Mouse (Mus musculus): ENCODE measurements around the gene Zfp36l2.

Gene Zfp36l2

DNA sequence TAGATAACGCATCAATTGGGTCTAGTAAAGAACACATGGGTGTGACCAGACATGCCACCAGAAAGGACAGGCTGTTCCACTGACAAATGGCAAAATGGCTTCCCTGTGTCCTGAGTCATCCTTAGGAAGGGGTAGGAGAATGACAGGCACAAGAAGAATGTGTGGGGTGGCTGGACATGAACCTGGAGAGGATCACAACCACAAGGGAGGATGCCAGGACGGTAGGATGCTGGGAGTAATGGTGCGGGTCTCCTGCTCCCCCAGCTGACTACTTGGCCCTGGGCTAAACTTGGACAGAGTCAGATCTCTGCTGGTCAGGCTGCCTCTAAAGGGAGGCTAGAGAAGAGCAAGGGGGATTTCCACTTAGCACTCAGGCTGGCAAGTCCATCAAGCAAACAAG lies 8.1 kb upstream of the Zfp36l2 start:
- in situ Hi-C loops (cut with MseI, MboI) = loop anchor here (10.0 to 25.0 kb wide), 2 partner anchors 159 to 161 kb away; no protein-coding TSS in a partner anchor

DNA sequence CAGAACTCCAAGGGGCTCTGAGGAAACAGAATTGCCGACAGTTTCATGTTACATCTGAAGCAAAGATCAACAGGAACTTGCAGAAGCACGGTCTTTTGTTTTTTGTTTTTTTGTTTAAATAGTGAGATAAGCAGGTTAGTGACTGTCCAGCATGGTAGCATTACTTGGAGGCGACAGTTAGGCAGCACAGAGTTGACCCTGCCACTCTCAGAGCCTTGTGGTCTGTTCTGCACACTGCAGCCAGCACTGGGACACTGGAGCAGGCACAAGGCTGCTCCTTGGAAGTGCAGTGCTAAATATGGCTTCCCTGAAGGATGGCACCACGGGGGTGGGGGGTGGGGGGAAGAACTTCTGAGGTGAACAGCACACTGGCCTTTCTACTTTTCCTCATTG lies 7.3 kb upstream of the Zfp36l2 start:
- in situ Hi-C loops (cut with MseI, MboI) = loop anchor here (10.0 to 25.0 kb wide), 2 partner anchors 158 to 160 kb away; no protein-coding TSS in a partner anchor

DNA sequence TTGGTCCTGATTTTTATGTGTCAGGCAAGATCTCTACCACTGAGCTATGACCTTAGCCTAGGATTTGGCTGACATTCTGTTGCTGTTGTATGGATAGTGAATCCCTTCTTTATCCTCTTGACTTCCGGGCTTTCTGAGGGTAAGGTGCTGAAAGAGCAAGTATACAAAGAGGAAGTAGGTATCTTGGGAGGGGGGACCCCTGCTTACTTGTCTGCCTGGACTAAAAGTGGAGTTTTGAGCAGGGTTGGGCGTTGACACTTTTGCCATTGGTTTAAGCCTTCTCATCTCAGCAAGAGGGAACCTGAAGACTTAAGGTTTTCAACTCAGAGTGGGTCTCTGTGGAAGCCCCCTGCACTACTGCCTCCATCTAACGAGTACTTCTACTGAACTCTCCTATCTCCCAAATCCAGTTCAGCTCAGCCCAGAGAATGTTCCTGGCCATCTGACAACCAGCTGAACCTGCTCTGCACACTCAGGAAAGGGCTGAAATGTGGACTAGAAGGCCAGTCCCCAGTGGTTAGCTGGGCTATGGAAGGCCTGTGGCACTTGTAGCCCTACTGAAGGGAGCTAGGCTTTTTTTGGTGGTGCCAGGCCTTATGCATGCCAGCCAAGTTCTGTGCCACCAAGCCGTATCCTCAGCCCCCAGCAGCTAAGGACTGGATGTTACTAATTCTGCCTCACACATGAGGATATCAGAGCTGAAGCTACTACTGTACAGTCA lies 6.7 kb upstream of the Zfp36l2 start:
- in situ Hi-C loops (cut with MseI, MboI) = loop anchor here (5.0 to 25.0 kb wide), 3 partner anchors 82 to 160 kb away; no protein-coding TSS in a partner anchor

DNA sequence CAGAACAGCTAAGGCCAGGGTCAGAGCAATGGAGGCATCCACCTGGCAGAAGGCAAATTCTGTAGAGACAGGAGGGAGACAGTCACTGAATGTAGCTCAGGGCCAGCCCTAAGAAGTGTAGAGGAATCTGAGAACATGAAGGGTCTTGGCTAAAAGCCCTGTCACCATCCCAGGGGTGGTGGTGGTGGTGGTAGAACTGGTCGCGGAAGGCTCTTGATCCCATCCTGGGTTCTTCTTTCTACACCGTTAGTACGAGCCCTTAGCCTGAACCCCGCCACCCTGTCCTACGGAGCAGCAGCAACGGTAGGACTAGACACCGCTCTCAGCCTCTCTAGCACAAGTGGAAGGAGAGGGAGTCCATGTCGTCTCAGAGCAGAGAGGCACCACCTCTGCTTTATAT lies 5.7 kb upstream of the Zfp36l2 start:
- in situ Hi-C loops (cut with MseI, MboI) = loop anchor here (5.0 to 25.0 kb wide), 3 partner anchors 81 to 159 kb away; no protein-coding TSS in a partner anchor

DNA sequence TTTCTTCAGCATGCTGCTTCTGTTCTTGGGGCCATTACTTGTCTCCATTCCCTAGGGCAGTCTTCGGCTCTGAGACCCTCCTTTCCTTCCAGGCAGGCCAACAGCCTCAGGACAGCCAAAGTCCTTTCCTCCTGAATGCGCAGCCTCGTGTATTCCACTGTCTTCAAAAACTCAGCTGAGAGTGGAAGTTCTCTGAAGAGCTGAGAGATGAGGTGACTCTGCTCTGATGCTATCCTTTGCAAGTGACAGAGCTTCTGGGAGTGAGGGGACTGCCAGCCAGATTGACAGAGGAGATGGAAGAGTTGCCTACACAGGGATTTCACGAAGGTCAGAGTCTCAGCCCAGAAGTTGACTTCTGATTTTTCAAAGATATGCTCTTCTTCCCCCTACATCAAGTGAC lies 4.2 kb upstream of the Zfp36l2 start:
- in situ Hi-C loops (cut with MseI, MboI) = loop anchor here (5.0 to 25.0 kb wide), 3 partner anchors 80 to 157 kb away; no protein-coding TSS in a partner anchor

DNA sequence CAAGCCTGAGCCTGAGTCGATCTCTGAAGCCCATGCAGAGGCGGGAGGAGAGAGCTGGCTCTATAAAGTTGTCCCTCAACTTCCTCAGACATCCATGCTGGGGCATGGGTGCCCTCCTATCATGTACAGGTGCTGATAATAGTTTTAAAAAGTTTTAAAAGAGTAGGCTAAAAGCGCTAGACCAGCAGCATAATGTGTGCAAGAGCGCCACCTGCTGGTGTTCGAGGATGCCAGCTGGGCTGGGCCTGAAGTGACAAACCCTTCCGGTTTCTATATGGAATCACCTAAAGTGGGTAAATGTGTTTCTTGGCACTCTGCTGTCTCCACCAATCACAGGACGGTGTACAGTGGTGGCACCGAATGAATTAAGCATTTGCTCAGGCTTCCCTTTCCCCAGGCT lies 3.1 kb upstream of the Zfp36l2 start:
- in situ Hi-C loops (cut with MseI, MboI) = loop anchor here (5.0 to 25.0 kb wide), 3 partner anchors 79 to 156 kb away; no protein-coding TSS in a partner anchor

DNA sequence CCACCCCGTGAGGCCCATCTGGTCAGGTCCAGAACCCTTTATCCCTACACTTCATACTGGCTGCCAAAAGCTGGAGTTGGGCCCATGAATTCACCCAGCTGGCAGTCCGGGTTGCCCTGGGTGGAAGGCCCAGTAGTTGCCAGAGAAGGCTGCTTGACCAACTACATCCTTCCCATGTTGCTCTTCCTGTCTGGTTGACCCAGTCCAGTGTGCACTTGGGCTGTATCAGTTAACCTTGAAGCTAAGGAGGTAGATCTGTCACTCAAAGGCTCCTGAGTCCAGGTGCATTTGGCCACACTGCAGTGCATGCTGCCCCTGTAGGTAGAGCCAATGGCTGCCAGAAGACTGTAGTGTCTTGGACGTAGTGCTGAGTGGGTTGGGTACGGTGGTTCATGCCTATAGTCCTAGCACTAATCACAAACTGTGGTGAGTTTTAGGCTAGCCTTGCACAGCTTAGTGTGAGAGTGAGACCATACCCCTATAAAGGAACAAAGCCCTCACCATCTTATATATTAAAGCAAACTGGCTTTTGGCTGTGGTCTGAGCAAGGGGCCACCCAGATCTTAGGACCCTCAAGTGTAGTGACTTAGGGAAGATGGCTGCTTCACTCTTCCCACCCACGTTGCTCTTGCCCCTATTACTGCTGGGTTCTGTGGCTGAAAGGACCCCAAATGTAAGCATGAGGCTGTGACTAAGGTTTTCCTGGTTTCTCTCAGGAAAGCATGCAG lies 1.5 kb upstream of the Zfp36l2 start:
- in situ Hi-C loops (cut with MseI, MboI) = loop anchor here in 1 of 2 experiments (25.0 kb wide), 1 partner anchor 152 kb away; no protein-coding TSS in a partner anchor

DNA sequence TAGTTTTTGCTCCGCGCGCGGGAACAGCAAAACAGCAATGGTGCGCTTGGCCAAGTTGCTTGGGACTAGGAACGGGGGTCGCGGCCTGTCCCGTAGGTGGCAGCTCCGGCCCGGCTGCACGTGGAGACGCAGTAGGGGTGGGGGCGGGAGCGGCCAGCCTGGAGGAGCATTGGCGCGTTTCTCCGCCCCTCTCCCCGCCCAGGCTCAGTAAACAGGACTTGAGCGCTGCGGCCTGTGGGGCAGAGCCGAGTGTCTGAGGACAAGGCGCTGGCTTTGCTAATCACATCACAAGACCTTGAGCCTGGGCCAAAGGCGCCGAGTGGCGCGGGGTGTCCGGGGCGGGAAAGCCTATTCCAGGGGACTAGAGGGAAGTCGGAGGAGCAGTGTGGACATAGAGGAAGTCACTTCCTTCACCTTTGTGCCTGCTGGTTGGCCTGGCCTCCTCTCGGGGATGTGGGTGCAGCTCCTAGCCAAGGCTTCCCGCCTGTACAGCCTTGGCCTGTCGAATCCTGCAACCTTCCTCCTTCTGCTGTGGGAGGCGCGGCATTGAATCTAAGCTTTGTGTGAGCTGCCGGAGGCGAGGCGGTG lies 721 bp upstream of the Zfp36l2 start:
- in situ Hi-C loops (cut with MseI, MboI) = loop anchor here in 1 of 2 experiments (25.0 kb wide), 1 partner anchor 151 kb away; no protein-coding TSS in a partner anchor

DNA sequence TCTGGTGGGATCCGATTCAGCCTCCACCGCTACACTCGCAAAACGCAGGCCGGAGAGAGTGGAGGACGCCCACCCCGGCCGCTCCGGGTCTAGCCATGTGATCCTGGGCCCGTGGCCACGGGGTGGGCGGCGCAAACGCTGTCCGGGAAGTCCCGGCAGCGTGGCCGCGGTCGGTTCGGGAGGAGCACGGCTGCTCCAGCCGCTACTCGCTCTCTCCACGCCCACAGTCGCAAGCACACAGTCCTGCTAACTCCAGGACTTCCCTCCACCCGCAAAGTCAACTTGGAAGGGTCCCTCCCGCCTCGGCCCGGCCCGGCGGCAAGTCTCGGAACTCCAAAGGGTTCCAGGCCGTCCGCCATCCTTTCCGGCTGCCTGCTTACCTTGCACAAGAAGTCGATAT lies 483 bp downstream of the Zfp36l2 start:
- in situ Hi-C loops (cut with MseI, MboI) = loop anchor here in 1 of 2 experiments (25.0 kb wide), 1 partner anchor 150 kb away; no protein-coding TSS in a partner anchor

DNA sequence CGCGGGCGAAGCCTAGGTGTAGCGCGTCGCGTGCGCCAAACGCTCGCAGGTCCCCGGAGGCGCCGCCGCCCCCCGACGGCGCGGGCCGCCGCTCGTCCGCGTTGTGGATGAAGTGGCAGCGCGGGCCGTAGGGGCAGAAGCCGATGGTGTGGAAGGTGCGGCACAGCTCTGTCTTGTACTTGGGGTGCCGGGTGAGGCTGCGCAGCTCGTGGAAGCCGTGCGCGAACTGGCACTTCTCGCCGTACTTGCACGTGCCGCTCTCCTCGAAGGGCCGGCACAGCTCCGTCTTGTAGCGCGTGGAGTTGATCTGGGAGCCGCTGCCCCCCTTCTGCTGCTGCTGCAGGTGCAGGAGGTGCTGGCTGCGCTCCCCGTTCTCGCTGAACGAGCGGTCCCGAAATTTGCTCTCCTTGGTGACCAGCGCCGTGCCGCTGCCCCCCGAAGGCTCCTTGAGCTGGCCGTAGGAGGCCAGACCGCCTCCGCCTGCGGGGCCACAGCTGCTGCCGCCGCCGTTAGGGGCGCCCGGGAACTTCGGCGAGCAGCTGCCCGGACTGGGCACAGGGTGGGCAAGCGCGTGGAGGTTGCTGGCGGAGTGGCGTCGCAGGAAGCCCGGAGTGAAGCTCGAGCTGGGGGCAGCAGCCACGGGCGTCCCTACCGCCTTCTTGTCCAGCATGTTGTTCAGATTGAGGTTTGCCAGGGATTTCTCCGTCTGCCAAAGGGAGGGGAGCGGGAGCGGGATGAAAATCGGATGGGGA lies 1.1 kb downstream of the Zfp36l2 start:
- in situ Hi-C loops (cut with MseI, MboI) = loop anchor here in 1 of 2 experiments (25.0 kb wide), 1 partner anchor 149 kb away; no protein-coding TSS in a partner anchor

DNA sequence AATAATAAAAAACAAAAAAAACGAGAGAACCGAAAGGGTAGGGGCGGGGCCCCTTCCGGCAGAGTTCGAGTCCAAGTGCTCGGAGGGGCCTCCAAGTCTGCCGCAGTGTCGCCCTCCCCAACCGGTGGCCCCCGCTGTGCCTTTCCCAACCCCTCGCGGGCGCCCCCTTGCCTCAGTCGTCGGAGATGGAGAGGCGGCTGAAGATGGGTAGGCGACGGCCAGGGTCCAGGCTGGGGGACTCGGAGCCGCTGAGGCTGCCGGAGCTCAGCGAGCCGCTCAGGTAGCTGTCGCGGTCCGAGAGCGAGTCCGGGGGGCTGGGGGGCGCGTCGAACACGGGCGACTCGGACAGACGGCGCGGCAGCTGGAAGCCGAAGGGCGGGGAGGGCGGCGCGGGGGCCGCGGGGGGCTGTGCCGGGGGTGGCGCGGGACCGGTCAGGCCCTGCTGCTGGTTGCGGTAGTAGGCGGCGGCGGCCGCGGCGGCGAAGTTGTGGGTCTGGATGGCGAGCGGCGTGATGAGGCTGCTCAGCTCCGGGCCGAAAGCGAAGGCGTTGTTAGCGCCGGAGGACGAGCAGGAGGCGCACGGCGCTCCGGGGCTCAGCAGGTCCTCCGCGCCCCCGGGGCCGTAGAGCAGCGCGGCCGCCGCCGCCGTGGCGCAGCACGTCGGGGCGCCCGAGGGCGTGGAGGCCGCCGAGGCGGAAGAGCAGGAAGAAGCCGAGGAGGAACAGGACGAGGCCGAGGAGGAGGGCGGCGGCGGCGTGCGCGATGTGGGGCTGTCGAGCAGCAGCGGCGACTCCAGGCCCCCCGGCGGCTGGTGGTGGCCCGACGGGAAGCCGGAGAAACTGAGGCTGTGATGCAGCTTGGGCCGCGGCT lies 1.9 kb downstream of the Zfp36l2 start:
- in situ Hi-C loops (cut with MseI, MboI) = loop anchor here in 1 of 2 experiments (25.0 kb wide), 1 partner anchor 149 kb away; no protein-coding TSS in a partner anchor

DNA sequence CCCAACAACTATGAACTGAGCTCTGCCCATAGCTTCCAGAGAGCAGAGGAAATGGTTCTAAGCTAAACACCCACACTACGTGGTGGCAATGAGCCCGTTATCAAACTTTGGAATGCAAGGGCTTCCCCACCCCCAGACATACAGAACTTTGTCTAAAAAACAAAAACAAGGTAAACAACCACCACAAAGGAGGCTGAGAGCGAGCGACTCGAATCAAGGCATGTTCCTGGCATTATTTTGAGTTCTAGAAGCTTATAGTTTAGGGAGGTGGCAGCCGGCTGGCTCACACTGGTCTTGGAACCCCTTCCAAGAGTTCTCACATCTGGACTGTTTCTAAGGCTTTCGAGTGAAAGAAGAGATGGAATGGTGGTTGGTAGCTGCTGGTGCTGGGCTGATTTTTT lies 2.7 kb downstream of the Zfp36l2 start:
- in situ Hi-C loops (cut with MseI, MboI) = loop anchor here in 1 of 2 experiments (25.0 kb wide), 1 partner anchor 148 kb away; no protein-coding TSS in a partner anchor

DNA sequence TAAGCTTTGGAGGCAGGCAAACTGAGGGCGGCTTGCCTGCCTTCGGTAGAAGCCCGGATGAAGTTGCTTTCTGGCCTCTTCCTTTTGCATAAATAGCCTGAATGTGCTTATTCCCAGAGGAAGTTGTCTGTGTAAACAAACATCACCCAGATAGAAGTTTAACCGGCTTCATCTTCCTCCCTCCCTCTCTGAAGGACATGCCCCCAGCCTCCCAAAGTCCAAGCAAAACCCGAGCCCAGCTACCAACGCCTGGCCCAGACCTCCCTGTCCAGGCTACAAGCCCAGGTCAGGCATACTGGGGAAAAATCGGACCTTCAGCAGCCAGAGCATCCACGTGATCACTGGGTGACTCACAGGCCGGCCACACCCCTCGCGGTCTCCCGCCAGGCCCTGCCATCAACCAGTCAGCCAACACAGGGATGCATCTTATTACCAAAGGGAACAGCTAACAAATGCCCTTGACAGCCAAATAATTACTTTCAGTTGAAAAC lies 4.4 kb downstream of the Zfp36l2 start:
- in situ Hi-C loops (cut with MseI, MboI) = loop anchor here in 1 of 2 experiments (5.0 to 25.0 kb wide), 2 partner anchors 71 to 146 kb away; no protein-coding TSS in a partner anchor

DNA sequence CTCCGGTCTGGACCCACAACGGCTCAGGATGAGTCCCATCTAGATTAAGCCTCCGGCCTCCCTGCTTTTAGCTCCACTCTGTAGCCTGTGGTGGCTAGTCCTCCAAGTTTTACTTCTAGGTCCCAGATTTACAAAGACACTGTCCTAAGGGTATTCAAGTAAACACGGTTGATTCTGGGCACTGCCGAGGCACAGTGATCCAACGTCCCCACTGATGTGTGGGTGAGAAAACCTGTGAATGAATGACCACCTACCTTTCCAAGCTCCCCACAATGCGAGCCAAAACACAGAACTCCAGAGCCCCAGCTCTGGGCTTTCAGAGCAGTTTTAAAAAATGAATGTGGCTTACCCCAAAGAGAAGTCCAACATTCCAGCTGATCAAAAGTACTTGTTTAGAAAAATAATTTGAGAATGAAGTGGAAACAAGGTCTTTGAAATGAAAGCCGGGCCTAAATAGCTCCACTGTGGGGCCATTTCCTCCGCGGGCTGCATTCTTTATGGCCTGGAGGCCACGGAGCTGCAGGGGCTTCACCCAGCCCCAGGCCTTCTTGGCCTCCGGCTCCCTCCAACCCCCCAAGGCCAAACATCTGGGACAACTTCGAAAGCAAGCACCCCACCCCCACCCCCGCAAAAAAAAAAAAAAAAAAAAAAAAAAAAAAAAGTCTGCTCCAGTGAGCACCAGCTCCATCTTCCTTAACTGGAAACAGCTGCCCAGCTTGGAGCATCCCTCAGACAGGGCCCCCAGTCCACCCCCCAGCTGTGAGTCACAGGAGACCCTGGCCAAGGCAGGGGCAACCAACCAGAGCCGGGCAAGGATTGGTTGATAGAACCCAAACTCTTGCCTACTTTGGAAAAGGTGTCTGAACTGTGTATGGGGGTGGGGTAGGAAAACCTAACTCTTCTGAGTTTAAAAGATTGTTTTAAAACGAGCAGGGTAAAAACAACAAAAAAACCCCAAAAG lies 5.2 kb downstream of the Zfp36l2 start:
- in situ Hi-C loops (cut with MseI, MboI) = loop anchor here in 1 of 2 experiments (5.0 to 25.0 kb wide), 2 partner anchors 70 to 145 kb away; no protein-coding TSS in a partner anchor

DNA sequence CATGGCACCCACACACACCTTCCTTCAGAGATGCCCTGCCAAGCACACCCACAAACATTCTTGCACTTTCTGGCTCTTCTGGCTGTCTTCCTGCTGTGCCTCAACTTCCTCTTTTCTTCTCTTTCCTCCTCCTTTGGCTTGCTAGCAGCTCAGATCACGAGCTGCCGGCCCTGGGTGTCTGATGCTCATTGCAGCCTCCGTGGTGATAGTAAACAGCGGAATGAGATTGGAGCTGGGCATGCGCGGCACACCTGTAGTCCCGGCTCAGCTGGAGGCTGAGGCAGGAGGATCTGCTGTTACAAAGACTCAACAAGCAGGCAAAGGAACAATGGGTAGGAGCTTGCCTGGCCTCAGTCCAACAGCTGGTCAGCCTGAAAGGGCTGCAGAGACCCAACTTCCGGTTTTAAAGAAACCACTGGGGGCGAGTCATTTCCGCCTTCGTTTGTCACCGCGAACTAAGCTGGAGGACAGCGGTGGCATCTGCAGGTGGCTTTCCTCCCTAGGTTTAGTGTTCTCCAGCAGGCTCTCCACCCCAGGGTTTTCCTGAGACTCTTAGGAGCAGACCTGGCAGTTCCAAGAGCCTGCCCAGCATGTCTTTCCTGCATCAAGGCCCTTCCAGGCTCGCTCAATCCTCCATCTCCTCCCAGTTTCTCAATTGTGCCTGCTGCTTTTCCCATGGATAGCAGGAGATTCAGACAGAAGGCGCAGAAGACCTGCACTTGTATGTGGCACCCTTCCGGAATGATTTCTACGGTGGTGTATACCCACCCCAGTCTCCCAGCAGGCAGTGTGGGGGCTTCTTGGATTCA lies 6.0 kb downstream of the Zfp36l2 start:
- in situ Hi-C loops (cut with MseI, MboI) = loop anchor here in 1 of 2 experiments (5.0 to 25.0 kb wide), 2 partner anchors 69 to 144 kb away; no protein-coding TSS in a partner anchor

DNA sequence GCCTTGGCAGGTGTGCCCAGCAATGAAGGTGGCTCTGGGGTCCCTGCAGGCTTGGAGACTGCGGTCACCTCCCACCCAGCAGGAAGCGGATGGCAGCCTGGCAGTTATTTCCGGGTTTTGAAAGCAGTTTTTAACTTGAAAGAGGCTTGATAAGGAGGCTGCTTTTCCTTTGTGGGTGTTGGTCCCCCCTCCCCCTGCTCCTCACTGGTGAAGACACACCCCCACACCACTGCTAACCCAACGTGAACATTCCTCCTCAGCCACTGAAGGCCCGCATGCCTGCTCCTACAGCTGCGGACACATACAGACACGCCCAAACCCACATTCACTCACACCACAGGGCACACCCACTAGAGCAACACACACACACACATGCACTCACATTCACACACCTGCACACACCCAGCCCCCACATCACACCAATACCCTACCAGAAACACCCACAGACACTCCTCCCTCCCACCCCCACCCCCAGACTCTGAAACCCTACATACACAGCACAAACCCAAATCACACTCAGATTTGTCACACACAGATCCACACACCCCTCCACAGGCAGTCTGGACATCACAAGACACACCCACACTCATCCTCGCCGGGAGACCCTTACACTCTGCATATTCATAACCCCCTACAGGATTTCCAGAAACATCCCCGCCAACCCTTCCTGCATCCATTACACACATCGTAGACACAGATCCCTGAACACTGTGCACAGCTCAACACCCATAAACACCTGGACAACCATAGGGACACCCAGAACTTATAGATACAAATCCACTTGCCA lies 6.8 kb downstream of the Zfp36l2 start:
- in situ Hi-C loops (cut with MseI, MboI) = loop anchor here in 1 of 2 experiments (5.0 to 25.0 kb wide), 2 partner anchors 69 to 144 kb away; no protein-coding TSS in a partner anchor
